Mouse (Mus musculus): ENCODE results near the gene Hpn. TPM values are rescaled to one million over a fixed set of nuclear protein-coding genes. Genes with fewer than 3 reads are reported as not detected.
A peak's percentile ranks its signal among the peaks of the same experiment; 100 is the strongest.

Hpn gene
- polyA plus RNA-seq, 1 experiment from 2014 or later = 36.0 TPM

- 94% methylated on average over 7 of the region's 7 CpGs for WGBS
- no peak for ATAC-seq (ENCODE audit: insufficient read depth, low FRiP score)
- H3K36me3 ChIP-seq (ENCODE audit: control insufficient read depth, insufficient read depth, low read length) = peaks cover 35% of the 10 kb centered on the region
Measured at GRCm38 (mm10) chr7:31130197-31130596, 15.1 kb upstream of the Hpn start.

GRCm38 (mm10) chr7:31128157-31128705 lies 13.1 kb upstream of the Hpn start:
- Histone ChIP-seq H3K4me3 (replicated peaks; ENCODE audit: low read length) (no peak overlapping the region), H3K9me3 (replicated peaks; ENCODE audit: control insufficient read depth, low read length) (no peaks in the 10 kb centered on the region), H3K27ac (ENCODE audit: low read length) (no peak overlapping the region), H3K9ac (ENCODE audit: low read length) (no peak overlapping the region), H3K36me3 (ENCODE audit: control insufficient read depth, insufficient read depth, low read length) (peaks cover 18% of the 10 kb centered on the region), H3K4me2 (ENCODE audit: low read depth, low read length) (no peak overlapping the region), H3K4me1 (ENCODE audit: control insufficient read depth, insufficient read depth, low read length) (peaks cover 5% of the 10 kb centered on the region; the same call in 1 of the 2 replicates), H3K27me3 (ENCODE audit: control insufficient read depth, insufficient read depth, low read length) (peaks cover 19% of the 10 kb centered on the region)
- 56% methylated on average over 9 of the region's 9 CpGs for WGBS
- ATAC-seq (ENCODE audit: insufficient read depth, low FRiP score) = no peak

More at GRCm38 (mm10) chr7:31130197-31130596, 15.1 kb upstream of the Hpn start:
- Histone ChIP-seq H3K4me2 (ENCODE audit: low read depth, low read length) (no peak overlapping the region), H3K4me3 (replicated peaks; ENCODE audit: low read length) (no peak overlapping the region), H3K9me3 (replicated peaks; ENCODE audit: control insufficient read depth, low read length) (no peaks in the 10 kb centered on the region), H3K4me1 (ENCODE audit: control insufficient read depth, insufficient read depth, low read length) (peaks cover 5% of the 10 kb centered on the region; the same call in 1 of the 2 replicates), H3K9ac (ENCODE audit: low read length) (no peak overlapping the region), H3K27ac (ENCODE audit: low read length) (no peak overlapping the region), H3K27me3 (ENCODE audit: control insufficient read depth, insufficient read depth, low read length) (peaks cover 14% of the 10 kb centered on the region)

GRCm38 (mm10) chr7:31126851-31127724 lies 12.0 kb upstream of the Hpn start, which contains the start of gene Scn1b:
Gene Scn1b, minus strand, starts transcription at chr7:31127003.
- under 1% methylated on average over 58 of the region's 60 CpGs for WGBS
- H3K9me3 ChIP-seq (replicated peaks; ENCODE audit: control insufficient read depth, low read length) = no peaks in the 10 kb centered on the region
- H3K4me2 ChIP-seq (ENCODE audit: low read depth, low read length) = peak within 1 kb of the TSS; percentile 99
- peaks cover 11% of the 10 kb centered on the region for H3K36me3 ChIP-seq (ENCODE audit: control insufficient read depth, insufficient read depth, low read length)
- H3K9ac ChIP-seq (ENCODE audit: low read length) = peak within 1 kb of the TSS; percentile 80
- peak within 1 kb of the TSS; percentile 64 for H3K4me3 ChIP-seq (replicated peaks; ENCODE audit: low read length)
- peaks cover 5% of the 10 kb centered on the region; the same call in 1 of the 2 replicates for H3K4me1 ChIP-seq (ENCODE audit: control insufficient read depth, insufficient read depth, low read length)
- peak; percentile 57; the same call in 1 of the 2 replicates for ATAC-seq (ENCODE audit: insufficient read depth, low FRiP score)
- peaks cover 19% of the 10 kb centered on the region for H3K27me3 ChIP-seq (ENCODE audit: control insufficient read depth, insufficient read depth, low read length)
- no peak within 1 kb of the TSS for H3K27ac ChIP-seq (ENCODE audit: low read length)

- 1% methylated on average over 53 of the region's 53 CpGs for WGBS
- H3K9me3 ChIP-seq (replicated peaks; ENCODE audit: control insufficient read depth, low read length) = no peaks in the 10 kb centered on the region
- peaks cover 10% of the 10 kb centered on the region for H3K36me3 ChIP-seq (ENCODE audit: control insufficient read depth, insufficient read depth, low read length)
- H3K9ac ChIP-seq (ENCODE audit: low read length) = peak overlapping the region; percentile 80
- no peak overlapping the region for H3K27ac ChIP-seq (ENCODE audit: low read length)
- H3K27me3 ChIP-seq (ENCODE audit: control insufficient read depth, insufficient read depth, low read length) = peaks cover 19% of the 10 kb centered on the region
- H3K4me2 ChIP-seq (ENCODE audit: low read depth, low read length) = peak overlapping the region; percentile 99
- H3K4me3 ChIP-seq (replicated peaks; ENCODE audit: low read length) = peak overlapping the region; percentile 64
- peaks cover 5% of the 10 kb centered on the region; the same call in 1 of the 2 replicates for H3K4me1 ChIP-seq (ENCODE audit: control insufficient read depth, insufficient read depth, low read length)
- no peak for ATAC-seq (ENCODE audit: insufficient read depth, low FRiP score)
Measured at GRCm38 (mm10) chr7:31126211-31126751, 11.2 kb upstream of the Hpn start.

GRCm38 (mm10) chr7:31125116-31125515 lies 10.0 kb upstream of the Hpn start:
- Histone ChIP-seq H3K4me1 (ENCODE audit: control insufficient read depth, insufficient read depth, low read length) (peaks cover 5% of the 10 kb centered on the region; the same call in 1 of the 2 replicates), H3K36me3 (ENCODE audit: control insufficient read depth, insufficient read depth, low read length) (peaks cover 1% of the 10 kb centered on the region), H3K4me3 (replicated peaks; ENCODE audit: low read length) (no peak overlapping the region), H3K27me3 (ENCODE audit: control insufficient read depth, insufficient read depth, low read length) (peaks cover 19% of the 10 kb centered on the region), H3K4me2 (ENCODE audit: low read depth, low read length) (no peak overlapping the region), H3K9me3 (replicated peaks; ENCODE audit: control insufficient read depth, low read length) (no peaks in the 10 kb centered on the region), H3K9ac (ENCODE audit: low read length) (no peak overlapping the region), H3K27ac (ENCODE audit: low read length) (no peak overlapping the region)
- ATAC-seq (ENCODE audit: insufficient read depth, low FRiP score) = no peak
- WGBS = 70% methylated on average over 13 of the region's 13 CpGs

- Histone ChIP-seq H3K36me3 (ENCODE audit: control insufficient read depth, insufficient read depth, low read length) (no peaks in the 10 kb centered on the region), H3K9ac (ENCODE audit: low read length) (no peak overlapping the region), H3K27me3 (ENCODE audit: control insufficient read depth, insufficient read depth, low read length) (peaks cover 19% of the 10 kb centered on the region), H3K27ac (ENCODE audit: low read length) (no peak overlapping the region), H3K9me3 (replicated peaks; ENCODE audit: control insufficient read depth, low read length) (no peaks in the 10 kb centered on the region), H3K4me3 (replicated peaks; ENCODE audit: low read length) (no peak overlapping the region), H3K4me1 (ENCODE audit: control insufficient read depth, insufficient read depth, low read length) (peaks cover 5% of the 10 kb centered on the region; the same call in 1 of the 2 replicates), H3K4me2 (ENCODE audit: low read depth, low read length) (no peak overlapping the region)
- 81% methylated on average over 5 of the region's 5 CpGs for WGBS
- no peak for ATAC-seq (ENCODE audit: insufficient read depth, low FRiP score)
Measured at GRCm38 (mm10) chr7:31124381-31124780, 9.3 kb upstream of the Hpn start.

- H3K9ac ChIP-seq (ENCODE audit: low read length) = no peak overlapping the region
- no peak for ATAC-seq (ENCODE audit: insufficient read depth, low FRiP score)
- no peak overlapping the region for H3K4me3 ChIP-seq (replicated peaks; ENCODE audit: low read length)
- H3K4me1 ChIP-seq (ENCODE audit: control insufficient read depth, insufficient read depth, low read length) = peaks cover 5% of the 10 kb centered on the region; the same call in 1 of the 2 replicates
- H3K36me3 ChIP-seq (ENCODE audit: control insufficient read depth, insufficient read depth, low read length) = no peaks in the 10 kb centered on the region
- WGBS = 84% methylated on average over 3 of the region's 3 CpGs
- no peaks in the 10 kb centered on the region for H3K9me3 ChIP-seq (replicated peaks; ENCODE audit: control insufficient read depth, low read length)
- H3K27me3 ChIP-seq (ENCODE audit: control insufficient read depth, insufficient read depth, low read length) = peaks cover 19% of the 10 kb centered on the region
- H3K27ac ChIP-seq (ENCODE audit: low read length) = no peak overlapping the region
- H3K4me2 ChIP-seq (ENCODE audit: low read depth, low read length) = no peak overlapping the region
Measured at GRCm38 (mm10) chr7:31123697-31124096, 8.6 kb upstream of the Hpn start.

- Histone ChIP-seq H3K4me1 (ENCODE audit: control insufficient read depth, insufficient read depth, low read length) (peaks cover 5% of the 10 kb centered on the region; the same call in 1 of the 2 replicates), H3K4me3 (replicated peaks; ENCODE audit: low read length) (no peak overlapping the region)
Measured at GRCm38 (mm10) chr7:31122641-31123631, 7.8 kb upstream of the Hpn start.

More at GRCm38 (mm10) chr7:31122641-31123631, 7.8 kb upstream of the Hpn start:
- H3K9me3 ChIP-seq (replicated peaks; ENCODE audit: control insufficient read depth, low read length) = no peaks in the 10 kb centered on the region
- H3K27me3 ChIP-seq (ENCODE audit: control insufficient read depth, insufficient read depth, low read length) = peaks cover 19% of the 10 kb centered on the region
- WGBS = 92% methylated on average over 16 of the region's 16 CpGs
- H3K27ac ChIP-seq (ENCODE audit: low read length) = no peak overlapping the region
- H3K4me2 ChIP-seq (ENCODE audit: low read depth, low read length) = no peak overlapping the region
- no peaks in the 10 kb centered on the region for H3K36me3 ChIP-seq (ENCODE audit: control insufficient read depth, insufficient read depth, low read length)
- ATAC-seq (ENCODE audit: insufficient read depth, low FRiP score) = no peak
- H3K9ac ChIP-seq (ENCODE audit: low read length) = no peak overlapping the region

Measured in stomach, embryonic 16.5 days (tissue).